Mouse (Mus musculus) lung, adult 2 months (tissue): Measurements from ENCODE around the gene Slc17a7.

Experiments used
- CTCF ChIP-seq: fragments of 200-500 bp; IDR thresholded peaks from 2 replicates; pipeline ENCODE4 v1.5.1; 2011; ENCODE audit warnings: mild to moderate bottlenecking, low read length, control low read depth; ENCODE audit not compliant: insufficient read depth
- POLR2A ChIP-seq: fragments of 200-500 bp; IDR thresholded peaks from 2 replicates; pipeline ENCODE4 v1.6.1; 2011; ENCODE audit warnings: low read depth, mild to moderate bottlenecking, control low read depth, low read length, borderline replicate concordance; ENCODE audit errors: extremely low read depth

GRCm38 (mm10) chr7:45211070-45211469 is 47.3 kb downstream of the Slc17a7 start:
- TF ChIP-seq CTCF (no peak), POLR2A (no peak)
